Mouse (Mus musculus) midbrain, embryonic 13.5 days (tissue): ENCODE measurements around the gene Sgo2a. TPM values are rescaled to one million over a fixed set of nuclear protein-coding genes. Genes with fewer than 3 reads are reported as not detected.

Experiments used
- ATAC-seq: fragments of 200-750 bp; cut with Nextera tagmentation; 2 replicates; pipeline ENCODE4 v1.8.0; 2017; ENCODE audit warnings: mild to moderate bottlenecking, moderate TSS enrichment, moderate library complexity
- H3K27ac ChIP-seq: fragments of 300-500 bp; sonication (generic); 2 replicates; pipeline ENCODE4 v1.5.1; 2015; ENCODE audit warnings: inconsistent platforms, mild to moderate bottlenecking, moderate library complexity
- H3K27me3 ChIP-seq: fragments of 300-500 bp; sonication (generic); 2 replicates; pipeline ENCODE4 v1.6.1; 2015; ENCODE audit warnings: mild to moderate bottlenecking, inconsistent platforms
- H3K36me3 ChIP-seq: fragments of 300-500 bp; sonication (generic); 2 replicates; pipeline ENCODE4 v1.6.1; 2015; ENCODE audit warnings: mild to moderate bottlenecking, inconsistent platforms
- H3K4me1 ChIP-seq: fragments of 300-500 bp; sonication (generic); replicated peaks from 2 replicates; pipeline ENCODE4 v1.6.1; 2015; ENCODE audit warnings: inconsistent platforms
- H3K4me2 ChIP-seq: fragments of 300-500 bp; sonication (generic); replicated peaks from 2 replicates; pipeline ENCODE4 v1.6.1; 2015; ENCODE audit warnings: moderate library complexity, mild to moderate bottlenecking, inconsistent platforms
- H3K4me3 ChIP-seq: fragments of 300-500 bp; sonication (generic); replicated peaks from 2 replicates; pipeline ENCODE4 v1.5.1; 2015; ENCODE audit warnings: mild to moderate bottlenecking, inconsistent platforms
- H3K9ac ChIP-seq: fragments of 300-500 bp; sonication (generic); replicated peaks from 2 replicates; pipeline ENCODE4 v1.6.1; 2015; ENCODE audit warnings: mild to moderate bottlenecking, inconsistent platforms
- H3K9me3 ChIP-seq: fragments of 300-500 bp; sonication (generic); 2 replicates; pipeline ENCODE4 v1.6.1; 2016; ENCODE audit warnings: mild to moderate bottlenecking, inconsistent platforms
- WGBS: fragments of 180-500 bp; shearing (Covaris S2); methylation state at CpG from one replicate; pipeline ENCODE4 v1.1.7; 2015; 5-methylcytosine and 5-hydroxymethylcytosine counted together
- polyA plus RNA-seq: library from polyadenylated mRNA; unstranded; fragments of >200 nt; fragmentation: Nextera tagmentation; extraction: Ambion mirVana; gene quantifications from 2 replicates; pipeline ENCODE4 v1.2.1, GENCODE M21; 2015

Sgo2a gene
- polyA plus RNA-seq, 1 experiment from 2014 or later, result 8.4 TPM

GRCm38 (mm10) chr1:58071006-58071405 is 75.2 kb downstream of the Sgo2a start:
- Histone ChIP-seq H3K27ac (no peak overlapping the region), H3K4me3 (no peak overlapping the region), H3K36me3 (no peaks in the 10 kb centered on the region), H3K27me3 (no peaks in the 10 kb centered on the region), H3K4me2 (no peak overlapping the region), H3K4me1 (peaks cover 3% of the 10 kb centered on the region; the same call in 1 of the 2 replicates), H3K9ac (no peak overlapping the region), H3K9me3 (no peaks in the 10 kb centered on the region)
- no peak for ATAC-seq
- WGBS, result 89% methylated on average over 9 of the region's 9 CpGs

GRCm38 (mm10) chr1:58071509-58071908 is 75.7 kb downstream of the Sgo2a start:
- H3K4me2 ChIP-seq, result no peak overlapping the region
- ATAC-seq, result no peak
- WGBS, result 91% methylated on average over 1 of the region's 1 CpGs
- H3K4me3 ChIP-seq, result no peak overlapping the region
- no peak overlapping the region for H3K9ac ChIP-seq
- no peak overlapping the region for H3K27ac ChIP-seq
- H3K36me3 ChIP-seq, result no peaks in the 10 kb centered on the region
- no peaks in the 10 kb centered on the region for H3K9me3 ChIP-seq
- H3K27me3 ChIP-seq, result no peaks in the 10 kb centered on the region
- H3K4me1 ChIP-seq, result peaks cover 3% of the 10 kb centered on the region; the same call in 1 of the 2 replicates

GRCm38 (mm10) chr1:58072416-58072815 is 76.6 kb downstream of the Sgo2a start:
- no peaks in the 10 kb centered on the region for H3K27me3 ChIP-seq
- H3K9ac ChIP-seq, result no peak overlapping the region
- peaks cover 3% of the 10 kb centered on the region; the same call in 1 of the 2 replicates for H3K4me1 ChIP-seq
- no peaks in the 10 kb centered on the region for H3K36me3 ChIP-seq
- no peak overlapping the region for H3K4me3 ChIP-seq
- no peak overlapping the region for H3K4me2 ChIP-seq
- WGBS, result 91% methylated on average over 2 of the region's 2 CpGs
- H3K27ac ChIP-seq, result no peak overlapping the region
- H3K9me3 ChIP-seq, result no peaks in the 10 kb centered on the region
- no peak for ATAC-seq

- WGBS, result 76% methylated on average over 12 of the region's 12 CpGs
- Histone ChIP-seq H3K9ac (no peak overlapping the region), H3K4me1 (peaks cover 3% of the 10 kb centered on the region; the same call in 1 of the 2 replicates), H3K27ac (no peak overlapping the region), H3K27me3 (no peaks in the 10 kb centered on the region), H3K4me3 (no peak overlapping the region), H3K9me3 (no peaks in the 10 kb centered on the region), H3K4me2 (no peak overlapping the region), H3K36me3 (no peaks in the 10 kb centered on the region)
- ATAC-seq, result no peak
Observed at GRCm38 (mm10) chr1:58072991-58073730, 77.4 kb downstream of the Sgo2a start.

GRCm38 (mm10) chr1:58074266-58074665 is 78.5 kb downstream of the Sgo2a start:
- WGBS, result 93% methylated on average over 2 of the region's 2 CpGs
- ATAC-seq, result no peak

More at GRCm38 (mm10) chr1:58074266-58074665, 78.5 kb downstream of the Sgo2a start:
- Histone ChIP-seq H3K9me3 (no peaks in the 10 kb centered on the region), H3K4me1 (peaks cover 3% of the 10 kb centered on the region; the same call in 1 of the 2 replicates), H3K4me2 (no peak overlapping the region), H3K27me3 (no peaks in the 10 kb centered on the region), H3K27ac (no peak overlapping the region), H3K36me3 (no peaks in the 10 kb centered on the region), H3K4me3 (no peak overlapping the region), H3K9ac (no peak overlapping the region)

Other genes starting within 250 kb of the Sgo2a start
- gene Spats2l, start 221.8 kb upstream of the Sgo2a start, polyA plus RNA-seq, result 64.0 and 66.9 TPM in 2 replicates
- 24.3 and 26.3 TPM in 2 replicates for gene Kctd18, start 23.0 kb downstream of the Sgo2a start, polyA plus RNA-seq
- 0.12 TPM in 2 replicates for gene Aox1, start 34.0 kb downstream of the Sgo2a start, polyA plus RNA-seq
- gene Aox3, start 117.2 kb downstream of the Sgo2a start, polyA plus RNA-seq, result 0.22 and 0.24 TPM in 2 replicates
- gene Aox4, start 214.4 kb downstream of the Sgo2a start, polyA plus RNA-seq, result 0.05 and 0.19 TPM in 2 replicates